Mouse (Mus musculus): ENCODE measurements around the gene Yju2. TPM values are rescaled to one million over a fixed set of nuclear protein-coding genes. Genes with fewer than 3 reads are reported as not detected.

Gene Yju2
- total RNA-seq, 2 experiments from 2014 or later = 14.2 to 15.0 TPM

- DNase-seq (ENCODE audit: low spot score in 2 of 2) = no peak
These were observed 944 bp upstream of the Yju2 start for GRCm38 (mm10) chr17:55957726-55958583.

GRCm38 (mm10) chr17:55958584-55958886 is 364 bp upstream of the Yju2 start:
- intact Hi-C loops (cut with DNase I) = loop anchor here (5.0 kb wide), 1 partner anchor 256 kb away; no protein-coding TSS in a partner anchor
- no peak for DNase-seq (ENCODE audit: low spot score in 2 of 2)

More at GRCm38 (mm10) chr17:55957726-55958583, 944 bp upstream of the Yju2 start:
- intact Hi-C loops (cut with DNase I) = loop anchor here (5.0 kb wide), 1 partner anchor 256 kb away; no protein-coding TSS in a partner anchor

- no peak for DNase-seq (ENCODE audit: low spot score in 2 of 2)
- intact Hi-C loops (cut with DNase I) = loop anchor here (5.0 kb wide), 1 partner anchor 258 kb away; no protein-coding TSS in a partner anchor
These were observed 1.2 kb downstream of the Yju2 start for GRCm38 (mm10) chr17:55959946-55960740.

- no peak for DNase-seq (ENCODE audit: low spot score in 2 of 2)
- intact Hi-C loops (cut with DNase I) = no loop called here
These were observed 1.9 kb downstream of the Yju2 start for GRCm38 (mm10) chr17:55960791-55961190.

- no peak for DNase-seq (ENCODE audit: low spot score in 2 of 2)
- intact Hi-C loops (cut with DNase I) = no loop called here
These were observed 2.7 kb downstream of the Yju2 start for GRCm38 (mm10) chr17:55961631-55962030.

- no peak for DNase-seq (ENCODE audit: low spot score in 2 of 2)
- intact Hi-C loops (cut with DNase I) = no loop called here
These were observed 4.3 kb downstream of the Yju2 start for GRCm38 (mm10) chr17:55963171-55963570.

GRCm38 (mm10) chr17:55964496-55964895 is 5.6 kb downstream of the Yju2 start:
- DNase-seq (ENCODE audit: low spot score in 2 of 2) = no peak
- intact Hi-C loops (cut with DNase I) = no loop called here

- intact Hi-C loops (cut with DNase I) = no loop called here
- DNase-seq (ENCODE audit: low spot score in 2 of 2) = no peak
These were observed 6.1 kb downstream of the Yju2 start for GRCm38 (mm10) chr17:55964996-55965395.

- intact Hi-C loops (cut with DNase I) = no loop called here
- DNase-seq (ENCODE audit: low spot score in 2 of 2) = no peak
These were observed 8.3 kb downstream of the Yju2 start for GRCm38 (mm10) chr17:55967186-55967585.

GRCm38 (mm10) chr17:55968210-55968609 is 9.3 kb downstream of the Yju2 start:
- intact Hi-C loops (cut with DNase I) = no loop called here

GRCm38 (mm10) chr17:55969560-55969959 is 10.7 kb downstream of the Yju2 start:
- peak; percentile 66 to 80 for DNase-seq (ENCODE audit: low spot score in 2 of 2)
- intact Hi-C loops (cut with DNase I) = no loop called here

More at GRCm38 (mm10) chr17:55968210-55968609, 9.3 kb downstream of the Yju2 start:
- no peak for DNase-seq (ENCODE audit: low spot score in 2 of 2)

GRCm38 (mm10) chr17:55969966-55970891 is 11.3 kb downstream of the Yju2 start, which contains the start of gene Shd:
Gene Shd, plus strand, starts transcription at chr17:55970467.
- no peak for DNase-seq (ENCODE audit: low spot score in 2 of 2)
- intact Hi-C loops (cut with DNase I) = no loop called here

- intact Hi-C loops (cut with DNase I) = no loop called here
- DNase-seq (ENCODE audit: low spot score in 2 of 2) = no peak
These were observed 12.6 kb downstream of the Yju2 start for GRCm38 (mm10) chr17:55971453-55971852.

GRCm38 (mm10) chr17:55976255-55976862 is 17.5 kb downstream of the Yju2 start:
- peak; percentile 76 to 81 for DNase-seq (ENCODE audit: low spot score in 2 of 2)
- intact Hi-C loops (cut with DNase I) = no loop called here

GRCm38 (mm10) chr17:55977301-55977700 is 18.4 kb downstream of the Yju2 start:
- intact Hi-C loops (cut with DNase I) = no loop called here
- no peak for DNase-seq (ENCODE audit: low spot score in 2 of 2)

GRCm38 (mm10) chr17:55986030-55986961 is 27.4 kb downstream of the Yju2 start, which contains the start of gene Fsd1:
Gene Fsd1, plus strand, starts transcription at chr17:55986509.
- DNase-seq (ENCODE audit: low spot score in 2 of 2) = peak; percentile 87 to 89
- intact Hi-C loops (cut with DNase I) = no loop called here

GRCm38 (mm10) chr17:55990278-55990898 is 31.5 kb downstream of the Yju2 start:
- DNase-seq (ENCODE audit: low spot score in 2 of 2) = no peak
- intact Hi-C loops (cut with DNase I) = no loop called here
